Mouse (Mus musculus): Measurements from ENCODE around the gene Erg. TPM values are rescaled to one million over a fixed set of nuclear protein-coding genes. Genes with fewer than 3 reads are reported as not detected.

The Erg gene
- polyA plus RNA-seq, 1 experiment from 2014 or later: 5.4 TPM

GRCm38 (mm10) chr16:95388292-95388691, 198.1 kb downstream of the Erg start:
- no peak overlapping the region for H3K27ac ChIP-seq (ENCODE audit: poor library complexity, severe bottlenecking)
- H3K4me2 ChIP-seq: no peak overlapping the region
- no peaks in the 10 kb centered on the region; the same call in 1 of the 2 replicates for H3K36me3 ChIP-seq
- peaks cover 45% of the 10 kb centered on the region for H3K4me1 ChIP-seq (replicated peaks)
- no peak overlapping the region for H3K4me3 ChIP-seq
- H3K9me3 ChIP-seq (replicated peaks): peaks cover 6% of the 10 kb centered on the region; the same call in 1 of the 2 replicates
- no peak overlapping the region for H3K9ac ChIP-seq
- ATAC-seq (ENCODE audit: insufficient number of reproducible peaks, low FRiP score): no peak
- no peaks in the 10 kb centered on the region for H3K27me3 ChIP-seq (replicated peaks)
- WGBS: 85% methylated on average over 5 of the region's 5 CpGs

- WGBS: 99% methylated on average over 2 of the region's 2 CpGs
- ATAC-seq (ENCODE audit: insufficient number of reproducible peaks, low FRiP score): no peak
Observed at GRCm38 (mm10) chr16:95387008-95387407, 199.4 kb downstream of the Erg start.

DNA sequence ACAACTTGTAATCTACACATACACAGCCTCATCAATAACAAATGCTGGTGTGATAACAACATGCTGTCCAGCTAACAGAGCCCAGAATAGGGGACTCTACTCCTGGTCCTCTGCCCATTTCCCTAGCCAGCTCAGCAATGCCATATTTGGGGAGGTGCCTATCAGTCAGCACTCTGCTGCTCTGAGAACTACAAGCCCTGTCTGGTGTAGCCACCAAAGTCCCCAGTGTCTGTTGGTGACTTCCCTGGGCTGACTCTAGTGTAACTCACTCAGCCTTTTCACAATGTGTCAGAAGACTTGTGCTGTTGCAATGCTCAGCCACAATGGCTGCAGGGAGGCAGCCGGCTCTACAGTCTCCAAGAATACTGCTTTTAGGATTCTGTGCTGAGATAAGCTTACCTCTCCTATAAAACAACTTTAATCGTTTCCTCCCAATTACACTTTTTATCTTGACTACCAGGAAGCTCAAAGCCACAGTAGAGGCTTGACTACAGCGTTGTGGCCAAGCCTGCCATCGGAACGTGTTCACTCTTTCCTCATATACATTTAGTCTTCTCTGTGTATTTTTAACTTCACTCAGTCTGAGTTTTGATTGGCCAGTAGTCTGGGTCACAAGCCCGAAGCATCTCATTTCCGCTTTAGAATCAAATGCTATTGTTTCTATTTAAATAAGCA, 201.0 kb downstream of the Erg start:
- H3K36me3 ChIP-seq: no peaks in the 10 kb centered on the region; the same call in 1 of the 2 replicates
- no peak overlapping the region for H3K4me3 ChIP-seq
- no peaks in the 10 kb centered on the region for H3K27me3 ChIP-seq (replicated peaks)
- H3K27ac ChIP-seq (ENCODE audit: poor library complexity, severe bottlenecking): peak overlapping the region; percentile 46; the same call in 1 of the 2 replicates
- peaks cover 6% of the 10 kb centered on the region; the same call in 1 of the 2 replicates for H3K9me3 ChIP-seq (replicated peaks)
- H3K9ac ChIP-seq: no peak overlapping the region
- no peak overlapping the region for H3K4me2 ChIP-seq
- 72% methylated on average over 7 of the region's 7 CpGs for WGBS
- peaks cover 50% of the 10 kb centered on the region for H3K4me1 ChIP-seq (replicated peaks)
- no peak for ATAC-seq (ENCODE audit: insufficient number of reproducible peaks, low FRiP score)

More at GRCm38 (mm10) chr16:95387008-95387407, 199.4 kb downstream of the Erg start:
- Histone ChIP-seq H3K27me3 (replicated peaks) (no peaks in the 10 kb centered on the region), H3K9me3 (replicated peaks) (peaks cover 6% of the 10 kb centered on the region; the same call in 1 of the 2 replicates), H3K9ac (no peak overlapping the region), H3K27ac (ENCODE audit: poor library complexity, severe bottlenecking) (no peak overlapping the region), H3K36me3 (no peaks in the 10 kb centered on the region; the same call in 1 of the 2 replicates), H3K4me2 (no peak overlapping the region), H3K4me1 (replicated peaks) (peaks cover 48% of the 10 kb centered on the region), H3K4me3 (no peak overlapping the region)

DNA sequence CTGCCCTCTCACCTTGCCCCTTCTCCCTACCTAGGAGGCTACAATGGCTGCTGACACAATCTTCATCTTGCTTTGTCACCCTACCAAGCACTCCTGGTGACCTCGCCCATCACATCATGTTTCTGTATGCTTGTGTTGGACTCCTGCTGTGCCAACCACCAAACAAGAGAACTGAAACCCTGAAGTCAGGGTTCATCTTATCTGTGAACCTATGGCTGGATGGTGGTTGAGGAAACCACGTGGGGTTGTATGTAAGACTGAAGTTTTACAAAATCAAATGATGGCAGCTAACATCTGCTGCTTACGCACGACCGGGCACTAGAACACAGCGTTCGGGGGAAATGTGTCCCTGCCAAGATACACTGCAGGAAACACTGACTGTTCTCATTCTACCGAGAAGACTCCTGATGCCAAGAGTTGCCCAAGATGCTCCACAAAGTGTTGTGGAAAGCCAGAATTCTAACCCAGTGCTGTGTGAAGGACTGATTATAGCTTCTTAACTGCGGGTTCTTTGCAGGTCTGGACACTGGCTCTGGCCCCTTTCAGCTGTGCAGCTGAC, 201.7 kb downstream of the Erg start:
- ATAC-seq (ENCODE audit: insufficient number of reproducible peaks, low FRiP score): no peak
- WGBS: 85% methylated on average over 9 of the region's 9 CpGs

DNA sequence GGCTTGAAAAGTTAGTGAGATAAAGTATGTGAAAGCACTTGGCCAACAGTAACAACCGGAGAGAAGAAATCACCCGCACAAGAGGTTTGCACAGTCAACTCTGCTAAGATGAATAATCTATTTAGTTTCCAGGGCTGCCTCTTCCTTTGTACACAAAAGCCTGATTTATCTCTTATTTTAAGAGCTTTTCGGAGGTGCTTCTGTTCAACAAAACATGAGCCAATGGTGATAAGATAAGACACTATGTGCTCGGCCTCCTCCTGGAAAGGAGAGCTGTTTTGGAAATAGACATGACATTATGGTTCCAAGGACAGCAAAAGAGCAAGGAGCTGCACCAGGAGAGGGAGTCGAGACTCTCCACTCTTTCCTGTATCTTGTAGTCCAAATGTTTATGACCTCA, 204.1 kb downstream of the Erg start:
- Histone ChIP-seq H3K9me3 (replicated peaks) (peaks cover 6% of the 10 kb centered on the region; the same call in 1 of the 2 replicates), H3K4me2 (no peak overlapping the region; the same call in 1 of the 2 replicates), H3K27me3 (replicated peaks) (no peaks in the 10 kb centered on the region), H3K4me1 (replicated peaks) (peaks cover 48% of the 10 kb centered on the region), H3K36me3 (no peaks in the 10 kb centered on the region; the same call in 1 of the 2 replicates), H3K27ac (ENCODE audit: poor library complexity, severe bottlenecking) (peak overlapping the region; percentile 69), H3K9ac (no peak overlapping the region), H3K4me3 (no peak overlapping the region)
- WGBS: 7% methylated on average over 5 of the region's 5 CpGs
- peak; percentile 69 for ATAC-seq (ENCODE audit: insufficient number of reproducible peaks, low FRiP score)

More for the DNA sequence above, 201.7 kb downstream of the Erg start:
- Histone ChIP-seq H3K4me1 (replicated peaks) (peaks cover 46% of the 10 kb centered on the region), H3K27ac (ENCODE audit: poor library complexity, severe bottlenecking) (peak overlapping the region; percentile 46; the same call in 1 of the 2 replicates), H3K4me3 (no peak overlapping the region), H3K4me2 (no peak overlapping the region), H3K9me3 (replicated peaks) (peaks cover 6% of the 10 kb centered on the region; the same call in 1 of the 2 replicates), H3K9ac (no peak overlapping the region), H3K27me3 (replicated peaks) (no peaks in the 10 kb centered on the region), H3K36me3 (no peaks in the 10 kb centered on the region; the same call in 1 of the 2 replicates)

GRCm38 (mm10) chr16:95376834-95377233, 209.6 kb downstream of the Erg start:
- WGBS: 83% methylated on average over 7 of the region's 7 CpGs
- Histone ChIP-seq H3K4me2 (no peak overlapping the region), H3K9me3 (replicated peaks) (no peaks in the 10 kb centered on the region), H3K4me1 (replicated peaks) (peaks cover 57% of the 10 kb centered on the region), H3K36me3 (no peaks in the 10 kb centered on the region), H3K27ac (ENCODE audit: poor library complexity, severe bottlenecking) (peak overlapping the region; percentile 76), H3K9ac (no peak overlapping the region), H3K27me3 (replicated peaks) (no peaks in the 10 kb centered on the region), H3K4me3 (no peak overlapping the region)
- no peak for ATAC-seq (ENCODE audit: insufficient number of reproducible peaks, low FRiP score)

GRCm38 (mm10) chr16:95376364-95376763, 210.0 kb downstream of the Erg start:
- Histone ChIP-seq H3K36me3 (no peaks in the 10 kb centered on the region), H3K9ac (no peak overlapping the region), H3K4me2 (no peak overlapping the region), H3K27ac (ENCODE audit: poor library complexity, severe bottlenecking) (peak overlapping the region; percentile 76), H3K4me3 (no peak overlapping the region), H3K4me1 (replicated peaks) (peaks cover 53% of the 10 kb centered on the region), H3K9me3 (replicated peaks) (no peaks in the 10 kb centered on the region), H3K27me3 (replicated peaks) (no peaks in the 10 kb centered on the region)
- WGBS: 17% methylated on average over 11 of the region's 11 CpGs
- peak; percentile 62; the same call in 1 of the 2 replicates for ATAC-seq (ENCODE audit: insufficient number of reproducible peaks, low FRiP score)

DNA sequence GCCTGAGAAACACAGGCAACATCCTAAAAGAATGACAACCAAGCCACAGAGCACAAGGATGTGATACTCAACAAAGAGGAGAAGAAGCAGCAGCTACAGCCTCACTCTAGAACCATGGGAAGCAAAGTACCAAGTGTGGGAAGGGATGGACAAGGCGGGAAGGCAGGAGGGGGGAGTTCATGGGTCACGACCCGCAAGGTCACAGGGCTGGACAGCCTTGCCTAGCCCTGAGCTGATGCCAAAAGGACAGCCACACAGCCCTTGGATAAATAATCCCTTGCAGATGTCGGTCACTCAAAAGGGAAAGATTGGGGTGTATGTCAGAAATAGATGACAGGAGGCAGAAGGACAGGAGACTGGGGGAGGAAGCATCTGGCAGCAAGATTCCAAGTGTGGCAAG, 211.7 kb downstream of the Erg start:
- H3K9ac ChIP-seq: no peak overlapping the region
- 65% methylated on average over 4 of the region's 4 CpGs for WGBS
- no peak for ATAC-seq (ENCODE audit: insufficient number of reproducible peaks, low FRiP score)
- no peak overlapping the region for H3K4me3 ChIP-seq
- no peaks in the 10 kb centered on the region for H3K36me3 ChIP-seq
- H3K27ac ChIP-seq (ENCODE audit: poor library complexity, severe bottlenecking): no peak overlapping the region
- H3K4me1 ChIP-seq (replicated peaks): peaks cover 49% of the 10 kb centered on the region
- no peak overlapping the region for H3K4me2 ChIP-seq
- H3K9me3 ChIP-seq (replicated peaks): no peaks in the 10 kb centered on the region
- no peaks in the 10 kb centered on the region for H3K27me3 ChIP-seq (replicated peaks)

DNA sequence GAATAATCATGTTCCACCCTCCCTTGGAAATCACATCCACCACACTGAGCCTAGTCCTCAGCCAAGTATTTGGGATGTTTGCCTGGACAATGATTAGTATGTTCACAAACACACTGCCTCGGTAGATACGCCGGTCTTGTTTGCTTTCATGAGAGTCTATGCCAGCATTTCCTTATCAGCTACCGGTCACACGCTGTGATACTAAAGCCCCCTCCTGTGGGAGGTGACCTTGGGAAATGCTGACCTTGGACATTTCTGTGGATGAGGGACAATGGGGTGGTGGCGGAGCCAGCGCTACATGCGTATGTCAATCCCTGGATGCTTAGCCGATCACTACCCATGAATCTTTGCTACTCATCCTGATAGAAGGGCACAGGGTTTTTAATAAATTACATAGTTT, 213.4 kb downstream of the Erg start:
- WGBS: 70% methylated on average over 9 of the region's 9 CpGs
- Histone ChIP-seq H3K4me3 (no peak overlapping the region), H3K27me3 (replicated peaks) (no peaks in the 10 kb centered on the region), H3K27ac (ENCODE audit: poor library complexity, severe bottlenecking) (no peak overlapping the region), H3K4me1 (replicated peaks) (peaks cover 49% of the 10 kb centered on the region), H3K9me3 (replicated peaks) (no peaks in the 10 kb centered on the region), H3K36me3 (no peaks in the 10 kb centered on the region), H3K4me2 (no peak overlapping the region), H3K9ac (no peak overlapping the region)
- ATAC-seq (ENCODE audit: insufficient number of reproducible peaks, low FRiP score): no peak

- WGBS: 75% methylated on average over 4 of the region's 4 CpGs
- no peak overlapping the region for H3K27ac ChIP-seq (ENCODE audit: poor library complexity, severe bottlenecking)
Observed at GRCm38 (mm10) chr16:95371713-95372112, 214.7 kb downstream of the Erg start.

GRCm38 (mm10) chr16:95366989-95367765, 219.2 kb downstream of the Erg start:
- ATAC-seq (ENCODE audit: insufficient number of reproducible peaks, low FRiP score): no peak
- no peak overlapping the region for H3K4me2 ChIP-seq
- no peaks in the 10 kb centered on the region for H3K36me3 ChIP-seq
- peaks cover 10% of the 10 kb centered on the region; the same call in 1 of the 2 replicates for H3K4me1 ChIP-seq (replicated peaks)
- H3K9me3 ChIP-seq (replicated peaks): no peaks in the 10 kb centered on the region
- no peak overlapping the region for H3K27ac ChIP-seq (ENCODE audit: poor library complexity, severe bottlenecking)
- 88% methylated on average over 19 of the region's 19 CpGs for WGBS
- no peaks in the 10 kb centered on the region for H3K27me3 ChIP-seq (replicated peaks)
- H3K4me3 ChIP-seq: no peak overlapping the region
- H3K9ac ChIP-seq: no peak overlapping the region

More at GRCm38 (mm10) chr16:95371713-95372112, 214.7 kb downstream of the Erg start:
- H3K36me3 ChIP-seq: no peaks in the 10 kb centered on the region
- no peak overlapping the region for H3K4me3 ChIP-seq
- H3K4me2 ChIP-seq: no peak overlapping the region
- H3K4me1 ChIP-seq (replicated peaks): peaks cover 41% of the 10 kb centered on the region
- H3K9me3 ChIP-seq (replicated peaks): no peaks in the 10 kb centered on the region
- ATAC-seq (ENCODE audit: insufficient number of reproducible peaks, low FRiP score): no peak
- H3K9ac ChIP-seq: no peak overlapping the region
- H3K27me3 ChIP-seq (replicated peaks): no peaks in the 10 kb centered on the region

Measured in heart, embryonic 12.5 days (tissue).